Mouse (Mus musculus) adrenal gland, postnatal 4 days (tissue): Measurements from ENCODE around the gene Ssrp1. TPM values are rescaled to one million over a fixed set of nuclear protein-coding genes. Genes with fewer than 3 reads are reported as not detected.

Source experiments
- DNase-seq, 2 experiments: peaks; one replicate each; pipeline ENCODE4 v3.0.0; 2021 to 2022; ENCODE audit warnings: low spot score in 2 of 2, mixed read lengths in 2 of 2
- total RNA-seq, 2 experiments: library from RNA; stranded (reverse); gene quantifications; 2 replicates each; pipeline ENCODE4 v1.2.3; 2021

The Ssrp1 gene
- total RNA-seq, 2 experiments from 2014 or later: 184 to 197 TPM

GRCm38 (mm10) chr2:85070086-85070485 is 33.1 kb downstream of the Ssrp1 start:
- no peak for DNase-seq

GRCm38 (mm10) chr2:85071921-85072320 is 34.9 kb downstream of the Ssrp1 start:
- no peak for DNase-seq

DNA sequence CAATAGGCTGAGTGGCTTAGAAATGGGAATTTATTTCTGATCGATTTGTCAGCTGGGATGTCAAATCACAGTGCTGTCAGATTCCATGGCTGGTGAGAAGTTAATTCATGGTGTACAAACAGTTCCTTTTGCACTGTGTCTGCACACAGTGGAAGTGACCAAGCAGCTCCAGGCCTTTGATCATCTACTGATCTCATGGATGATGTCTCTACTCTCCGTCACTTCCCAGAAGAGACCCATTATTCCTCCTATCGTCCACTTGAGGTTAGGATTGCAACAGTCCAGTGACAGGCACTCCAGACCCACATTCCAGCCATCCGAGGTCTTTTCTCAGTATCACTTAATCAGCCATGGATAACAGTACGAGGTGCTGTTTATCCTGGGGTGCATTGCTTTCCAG is 36.7 kb downstream of the Ssrp1 start:
- DNase-seq: no peak

- no peak for DNase-seq
Observed at GRCm38 (mm10) chr2:85088716-85089646, 51.9 kb downstream of the Ssrp1 start.

GRCm38 (mm10) chr2:85091325-85091724 is 54.3 kb downstream of the Ssrp1 start:
- no peak for DNase-seq

- no peak for DNase-seq
Observed at GRCm38 (mm10) chr2:85093376-85093775, 56.3 kb downstream of the Ssrp1 start.

GRCm38 (mm10) chr2:85095906-85096305 is 58.9 kb downstream of the Ssrp1 start:
- DNase-seq: no peak

Other genes with a start within 250 kb of the Ssrp1 start
- 10 to 100 TPM; 31.1 to 35.4 TPM for gene Ube2l6, start 238.4 kb upstream of the Ssrp1 start, total RNA-seq
- gene Smtnl1, start 214.6 kb upstream of the Ssrp1 start, total RNA-seq: 1 to 10 TPM; 1.8 to 3.9 TPM
- gene Timm10, start 210.2 kb upstream of the Ssrp1 start, total RNA-seq: 10 to 100 TPM; 40.5 to 43.7 TPM
- gene Slc43a1, start 198.4 kb upstream of the Ssrp1 start, total RNA-seq: 10 to 100 TPM in 1 of 2 experiments, 1 to 10 TPM in 1; 8.8 to 11.1 TPM
- 1 to 10 TPM; 2.2 to 3.4 TPM for gene Rtn4rl2, start 150.5 kb upstream of the Ssrp1 start, total RNA-seq
- gene Slc43a3, start 100.7 kb upstream of the Ssrp1 start, total RNA-seq: 10 to 100 TPM; 66.4 to 68.4 TPM
- gene Prg2, start 56.8 kb upstream of the Ssrp1 start, total RNA-seq: 1 to 10 TPM; 2.2 to 7.8 TPM
- under 1 TPM; 0.50 to 0.73 TPM for gene Prg3, start 49.0 kb upstream of the Ssrp1 start, total RNA-seq
- 1 to 10 TPM; 1.8 to 2.1 TPM for gene P2rx3, start 228 bp downstream of the Ssrp1 start, total RNA-seq
- gene Tnks1bp1, start 10.8 kb downstream of the Ssrp1 start, total RNA-seq: 100 to 1,000 TPM; 138 to 142 TPM
- 10 to 100 TPM; 94.0 to 99.4 TPM for gene Aplnr, start 99.0 kb downstream of the Ssrp1 start, total RNA-seq
- gene Lrrc55, start 160.0 kb downstream of the Ssrp1 start, total RNA-seq: 10 to 100 TPM; 13.2 to 14.9 TPM